Mouse (Mus musculus): Measurements from ENCODE around the gene Fancf.
A peak's percentile ranks its signal among the peaks of the same experiment; 100 is the strongest.

Gene Fancf

DNA sequence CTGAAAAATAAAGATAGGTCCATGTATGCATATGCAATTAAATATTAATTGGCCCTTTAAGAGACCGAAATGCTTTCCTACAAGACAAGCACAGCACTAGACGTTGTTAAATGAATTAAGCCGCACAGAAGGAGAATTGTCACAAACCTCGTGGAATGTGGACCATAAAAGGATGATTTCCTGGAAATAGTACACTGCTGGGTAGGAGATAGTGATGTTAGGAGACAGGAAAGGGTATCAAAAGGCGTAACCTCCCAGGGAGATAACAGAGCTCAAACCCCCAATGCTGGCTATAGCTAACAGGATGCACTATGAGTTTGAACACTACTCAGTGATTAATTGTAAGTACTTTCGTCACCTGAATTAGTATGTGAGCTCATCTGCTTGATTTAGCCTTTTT, 11.2 kb downstream of the Fancf start:
- no peak for DNase-seq (ENCODE audit: low spot score in 2 of 2)

DNA sequence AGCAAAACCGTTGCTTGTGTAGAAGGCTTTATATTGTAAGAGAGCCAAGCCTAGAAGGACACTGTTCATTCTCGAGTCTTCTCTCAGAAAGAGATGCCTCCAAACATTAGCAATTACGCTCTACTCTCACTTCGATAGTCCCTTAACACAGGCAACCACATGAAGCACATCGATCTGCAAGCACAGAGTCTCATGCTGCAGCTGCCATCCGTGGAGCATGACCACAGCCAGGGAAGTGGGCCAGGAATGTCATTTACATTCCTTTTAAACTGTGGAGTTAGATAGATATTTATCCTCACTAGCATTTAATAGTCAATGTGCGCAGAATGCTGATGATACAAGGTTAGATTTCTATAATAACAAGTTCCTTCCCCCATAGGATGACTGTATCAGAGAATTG, 21.6 kb downstream of the Fancf start:
- DNase-seq (ENCODE audit: low spot score in 2 of 2) = no peak

DNA sequence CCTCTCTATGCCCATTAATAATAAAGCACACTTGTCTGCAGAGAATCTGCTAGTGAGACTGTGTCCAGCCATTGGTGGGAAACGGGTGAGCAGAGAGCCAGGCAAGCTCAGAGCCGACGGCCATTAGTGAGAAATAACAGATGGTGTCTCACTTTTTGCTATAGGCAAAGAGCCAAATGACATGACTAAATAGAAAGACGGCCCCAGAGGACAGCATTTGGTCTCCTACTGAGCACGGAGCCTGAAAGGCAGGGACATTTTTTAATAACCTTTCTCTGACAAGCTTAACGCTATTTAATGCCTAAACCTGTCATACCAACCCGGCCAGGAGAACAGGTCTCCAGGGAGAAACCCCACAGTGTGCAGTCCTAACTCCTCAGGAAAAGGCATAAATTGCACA, 30.1 kb downstream of the Fancf start:
- no peak for DNase-seq (ENCODE audit: low spot score in 2 of 2)

DNA sequence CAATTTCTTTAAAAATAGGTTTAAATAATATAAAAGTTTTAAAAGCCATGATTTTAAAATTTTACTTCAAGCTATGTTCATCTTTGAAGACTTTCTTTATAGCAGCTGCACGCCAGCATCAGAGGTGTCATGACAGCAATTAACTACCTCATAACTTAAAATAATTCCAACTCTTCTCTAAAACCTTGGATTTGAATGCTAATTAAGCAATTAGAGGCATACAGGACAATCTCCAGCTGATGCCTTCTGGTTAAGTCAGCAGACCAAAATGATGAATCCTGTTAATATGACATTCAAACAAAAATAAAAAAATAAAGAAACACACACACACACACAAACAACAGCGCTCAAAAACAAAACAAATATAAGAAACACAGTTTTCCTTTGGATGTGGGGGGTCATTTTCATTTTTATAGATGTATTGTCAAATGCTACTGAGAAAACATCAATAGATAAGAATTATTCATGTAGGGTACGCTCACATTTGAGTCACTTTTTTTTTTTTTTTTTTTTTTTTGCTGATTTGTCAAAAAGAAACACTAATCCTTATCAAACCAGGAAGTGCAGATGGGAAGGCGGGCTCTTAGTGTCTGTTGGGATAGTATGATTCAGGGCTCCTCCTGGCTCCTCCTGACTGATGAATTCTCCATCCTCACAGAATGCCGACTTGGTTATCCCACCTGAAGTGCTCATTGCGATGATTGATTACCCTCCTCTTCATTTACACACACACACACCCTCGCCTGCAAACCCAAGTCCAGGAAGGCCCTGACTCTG, 38.3 kb downstream of the Fancf start:
- DNase-seq (ENCODE audit: low spot score in 2 of 2) = no peak

DNA sequence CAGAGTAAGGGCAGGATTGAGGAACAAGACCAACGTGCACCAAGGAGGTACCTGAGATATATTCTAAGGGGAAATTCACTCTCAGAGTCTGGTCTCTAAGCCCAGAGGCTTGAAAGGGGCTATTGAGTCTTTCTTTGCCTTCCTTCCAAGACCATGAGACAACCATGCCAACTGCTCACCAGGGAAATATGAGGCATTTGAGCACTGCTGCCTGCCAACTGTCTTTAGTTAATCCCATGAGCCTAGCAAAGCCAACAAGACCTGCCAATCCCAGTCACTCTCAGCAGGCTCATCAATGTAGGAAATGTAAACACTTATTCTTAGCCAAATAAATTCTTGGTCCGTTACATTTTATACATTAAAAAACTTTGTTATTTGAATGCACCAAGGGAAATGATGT, 40.6 kb downstream of the Fancf start:
- no peak for DNase-seq (ENCODE audit: low spot score in 2 of 2)

DNA sequence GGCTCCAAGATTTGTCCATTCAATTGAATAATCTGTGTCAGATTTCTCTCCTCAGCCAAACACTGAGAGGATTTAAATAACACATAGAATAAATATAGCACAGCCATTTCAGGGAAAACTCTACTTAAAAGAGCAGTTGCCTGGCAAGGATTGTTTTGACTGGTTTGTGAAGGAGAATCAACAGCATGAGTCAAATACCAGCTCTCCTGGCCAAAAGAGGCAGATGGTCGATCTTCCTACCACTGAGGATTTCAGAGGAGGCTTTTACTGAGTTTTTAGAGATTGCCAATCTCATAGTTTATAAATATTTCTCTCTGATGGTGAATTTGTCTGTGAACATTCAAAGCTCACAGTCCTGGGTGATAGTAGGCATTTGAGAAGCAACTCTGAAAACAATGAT, 42.2 kb downstream of the Fancf start:
- DNase-seq (ENCODE audit: low spot score in 2 of 2) = peak; percentile 53 to 74

DNA sequence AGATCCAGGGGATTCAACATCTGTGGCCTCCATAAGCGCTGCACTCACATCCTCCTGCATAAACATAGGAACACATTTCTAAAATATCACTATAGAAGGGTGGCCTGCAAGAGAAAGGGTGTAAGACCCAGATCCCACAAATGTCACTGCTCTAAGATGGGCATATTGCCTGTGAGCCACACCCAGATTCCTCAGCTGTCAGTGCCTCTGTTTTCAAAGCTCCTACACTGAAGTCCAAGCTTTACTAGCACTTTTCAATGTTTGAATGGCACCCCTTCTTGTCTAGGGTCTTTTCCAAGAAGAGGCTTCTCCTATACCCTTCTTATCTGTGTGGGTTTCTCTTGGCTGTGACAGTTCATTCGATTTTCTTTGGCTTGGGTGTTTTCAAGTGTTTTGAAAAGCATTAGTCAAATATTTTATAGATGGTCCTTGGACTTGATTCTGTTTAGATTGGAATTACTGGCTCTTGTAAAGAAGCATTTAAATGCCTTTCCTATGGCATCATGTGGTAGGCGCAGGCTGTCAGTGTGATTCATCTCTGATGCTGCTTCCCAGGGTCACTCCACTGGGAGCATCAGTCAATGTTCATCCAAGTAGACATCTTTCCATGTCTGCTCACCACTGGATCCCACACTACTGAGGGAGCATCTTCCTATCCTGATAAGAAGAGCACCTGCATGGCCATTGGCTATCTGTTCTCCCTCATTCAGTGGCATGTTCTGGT, 43.7 kb downstream of the Fancf start:
- no peak for DNase-seq (ENCODE audit: low spot score in 2 of 2)

DNA sequence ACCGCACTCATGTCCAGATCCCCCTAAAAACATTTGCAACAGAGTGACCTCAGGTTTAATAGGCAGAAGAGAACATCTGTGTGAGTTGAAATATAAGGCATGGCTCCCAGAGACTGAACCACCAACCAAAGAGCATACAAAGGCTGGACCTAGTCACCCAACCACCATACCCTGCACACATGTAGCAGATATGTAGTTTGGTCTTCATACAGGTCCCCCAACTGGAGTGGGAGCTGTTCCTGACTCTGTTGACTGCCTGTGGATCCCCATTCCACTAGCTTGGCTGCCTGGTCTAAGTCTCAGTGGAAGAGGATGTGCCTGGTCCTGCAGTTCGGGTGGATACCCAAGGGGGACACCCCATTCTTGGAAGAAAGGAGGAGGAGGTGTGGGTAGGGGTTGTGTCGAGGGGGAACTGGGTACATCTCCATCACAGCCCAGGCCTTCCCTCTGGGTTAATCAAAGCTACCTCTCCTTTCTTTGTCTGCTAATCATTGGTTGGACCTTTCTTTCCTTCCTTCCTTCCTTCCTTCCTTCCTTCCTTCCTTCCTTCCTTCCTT, 45.7 kb downstream of the Fancf start:
- DNase-seq (ENCODE audit: low spot score in 2 of 2) = no peak

DNA sequence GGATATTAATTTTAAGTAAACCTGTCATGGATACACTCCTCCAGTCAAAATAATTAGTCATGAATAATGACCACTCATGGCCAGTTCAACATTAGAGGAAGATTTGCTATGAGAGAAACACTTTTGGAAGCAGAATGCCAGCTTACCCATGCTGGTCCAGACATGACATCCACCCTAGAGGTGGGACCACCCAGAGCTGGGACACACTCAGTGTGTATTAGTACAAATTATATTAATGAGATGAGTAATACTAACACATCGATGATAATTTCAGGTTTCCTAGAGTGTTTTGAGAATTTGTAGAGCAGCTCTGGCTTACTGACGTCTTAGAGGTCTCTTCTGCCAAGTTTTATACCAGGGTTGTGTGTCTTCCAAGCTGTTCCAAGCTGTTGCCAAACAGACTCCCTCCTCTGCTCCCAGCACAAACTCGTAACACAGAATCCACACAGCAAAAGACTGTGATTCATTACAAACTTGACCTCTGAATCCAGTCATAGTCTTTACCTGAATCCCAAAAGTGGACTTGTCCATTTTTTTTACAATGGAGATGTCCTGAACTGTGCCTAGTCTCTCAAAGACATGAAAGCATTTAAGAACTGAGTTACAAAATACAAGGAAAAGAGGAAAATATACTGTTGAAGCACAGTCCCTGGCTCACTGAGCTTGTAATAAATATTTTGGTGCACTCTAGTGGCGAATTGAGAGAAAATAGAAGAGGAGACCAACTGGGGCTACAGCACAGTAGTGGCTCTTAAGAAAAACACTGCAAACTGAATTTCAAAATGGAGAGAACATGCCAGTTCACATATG, 46.4 kb downstream of the Fancf start:
- DNase-seq (ENCODE audit: low spot score in 2 of 2) = no peak

Measured in right cerebral cortex, postnatal 10 days (tissue).